Mouse (Mus musculus): Measurements from ENCODE around the gene Sipa1l3.

- no peak for TF ChIP-seq CTCF (conservative IDR thresholded peaks at IDR 0.05; ENCODE audit: insufficient read depth, insufficient read length, low read depth, low read length)
- no peak for TF ChIP-seq POLR2A (IDR thresholded peaks at IDR 0.05; ENCODE audit: low read depth, low read length)
Measured at GRCm38 (mm10) chr7:29444527-29444926, 73.9 kb downstream of the Sipa1l3 start.

All from kidney, adult 2 months (tissue).